Mouse (Mus musculus): ENCODE data around the gene Arf4. TPM values are rescaled to one million over a fixed set of nuclear protein-coding genes. Genes with fewer than 3 reads are reported as not detected.

Arf4 gene
- polyA plus RNA-seq (2012; fragmentation: generic; extraction: Trizol), result 128 TPM

GRCm38 (mm10) chr14:26637851-26638707 lies at the start of gene Arf4:
Gene Arf4 (plus strand): TSS chr14:26638074.
- TF ChIP-seq TCF3 (IDR thresholded peaks at IDR 0.05; ENCODE audit: insufficient read length, low read depth), result peak; percentile 13
- no peak for TF ChIP-seq E2F4 (IDR thresholded peaks at IDR 0.05; ENCODE audit: insufficient read depth)
- TF ChIP-seq CEBPB (IDR thresholded peaks at IDR 0.05; ENCODE audit: insufficient read depth, poor library complexity, severe bottlenecking), result no peak
- TF ChIP-seq POLR2AphosphoS2 (IDR thresholded peaks at IDR 0.05; ENCODE audit: insufficient read length, low read depth), result peak; percentile 94
- TF ChIP-seq MYOD1 (IDR thresholded peaks at IDR 0.05; ENCODE audit: control insufficient read depth in 1 of 3, insufficient read length in 2 of 3, low read depth in 2 of 3), result peak in 1 of 3 experiments; percentile 51
- TF ChIP-seq MAX (IDR thresholded peaks at IDR 0.05; ENCODE audit: low read depth), result no peak
- peak; percentile 78 for TF ChIP-seq POLR2A (IDR thresholded peaks at IDR 0.05; ENCODE audit: insufficient read length, low read depth)
- TF ChIP-seq REST (IDR thresholded peaks at IDR 0.05; ENCODE audit: insufficient read depth, insufficient read length), result no peak
- no peak for TF ChIP-seq USF1 (IDR thresholded peaks at IDR 0.05; ENCODE audit: low read depth)
- TF ChIP-seq SRF (IDR thresholded peaks at IDR 0.05; ENCODE audit: control insufficient read depth, insufficient read length, low read depth), result no peak
- no peak for TF ChIP-seq TCF12 (IDR thresholded peaks at IDR 0.05; ENCODE audit: insufficient read depth, poor library complexity, severe bottlenecking)
- TF ChIP-seq MYOG (IDR thresholded peaks at IDR 0.05; ENCODE audit: control insufficient read depth in 1 of 3, insufficient read depth in 1 of 3, insufficient read length in 2 of 3, low read depth in 2 of 3), result peak in 1 of 3 experiments; percentile 43
- peak within 1 kb of the TSS; percentile 41 for H3ac ChIP-seq (ENCODE audit: control insufficient read depth, insufficient read length)

GRCm38 (mm10) chr14:26591353-26591752 lies 46.5 kb upstream of the Arf4 start:
- TF ChIP-seq REST (IDR thresholded peaks at IDR 0.05; ENCODE audit: insufficient read depth, insufficient read length), result no peak
- no peak for TF ChIP-seq POLR2AphosphoS2 (IDR thresholded peaks at IDR 0.05; ENCODE audit: insufficient read length, low read depth)
- TF ChIP-seq TCF3 (IDR thresholded peaks at IDR 0.05; ENCODE audit: insufficient read length, low read depth), result no peak
- TF ChIP-seq TCF12 (IDR thresholded peaks at IDR 0.05; ENCODE audit: insufficient read depth, poor library complexity, severe bottlenecking), result no peak
- no peak for TF ChIP-seq MAX (IDR thresholded peaks at IDR 0.05; ENCODE audit: low read depth)
- no peak overlapping the region for H3K4me3 ChIP-seq
- no peaks in the 10 kb centered on the region for H3K27me3 ChIP-seq (ENCODE audit: control insufficient read depth, insufficient read depth, insufficient read length)
- H3K36me3 ChIP-seq (ENCODE audit: control insufficient read depth, insufficient read depth), result peaks cover 7% of the 10 kb centered on the region
- H3K79me2 ChIP-seq (ENCODE audit: control insufficient read depth, insufficient read depth), result peaks cover 11% of the 10 kb centered on the region
- H3ac ChIP-seq (ENCODE audit: control insufficient read depth, insufficient read length), result no peak overlapping the region
- no peak overlapping the region for H3K4me2 ChIP-seq (ENCODE audit: low read depth)

More at GRCm38 (mm10) chr14:26637851-26638707, at the start of gene Arf4:
- Histone ChIP-seq H3K36me3 (ENCODE audit: control insufficient read depth, insufficient read depth) (no peaks in the 10 kb centered on the region), H3K4me2 (ENCODE audit: low read depth) (peak within 1 kb of the TSS; percentile 95), H3K27me3 (ENCODE audit: control insufficient read depth, insufficient read depth, insufficient read length) (no peaks in the 10 kb centered on the region), H3K4me3 (peak within 1 kb of the TSS; percentile 100), H3K79me2 (ENCODE audit: control insufficient read depth, insufficient read depth) (peaks cover 51% of the 10 kb centered on the region)

GRCm38 (mm10) chr14:26593281-26593895 lies 44.5 kb upstream of the Arf4 start:
- H3K4me3 ChIP-seq, result no peak overlapping the region
- peaks cover 11% of the 10 kb centered on the region for H3K36me3 ChIP-seq (ENCODE audit: control insufficient read depth, insufficient read depth)
- H3K79me2 ChIP-seq (ENCODE audit: control insufficient read depth, insufficient read depth), result peaks cover 4% of the 10 kb centered on the region
- no peak for TF ChIP-seq REST (IDR thresholded peaks at IDR 0.05; ENCODE audit: insufficient read depth, insufficient read length)
- no peak for TF ChIP-seq MAX (IDR thresholded peaks at IDR 0.05; ENCODE audit: low read depth)
- no peak for TF ChIP-seq CEBPB (IDR thresholded peaks at IDR 0.05; ENCODE audit: insufficient read depth, poor library complexity, severe bottlenecking)
- TF ChIP-seq POLR2A (IDR thresholded peaks at IDR 0.05; ENCODE audit: insufficient read length, low read depth), result no peak
- TF ChIP-seq SRF (IDR thresholded peaks at IDR 0.05; ENCODE audit: control insufficient read depth, insufficient read length, low read depth), result no peak
- no peak for TF ChIP-seq MYOG (IDR thresholded peaks at IDR 0.05; ENCODE audit: control insufficient read depth in 1 of 3, insufficient read depth in 1 of 3, insufficient read length in 2 of 3, low read depth in 2 of 3)
- no peak for TF ChIP-seq POLR2AphosphoS2 (IDR thresholded peaks at IDR 0.05; ENCODE audit: insufficient read length, low read depth)
- no peak for TF ChIP-seq MYOD1 (IDR thresholded peaks at IDR 0.05; ENCODE audit: control insufficient read depth in 1 of 3, insufficient read length in 2 of 3, low read depth in 2 of 3)
- no peak for TF ChIP-seq TCF12 (IDR thresholded peaks at IDR 0.05; ENCODE audit: insufficient read depth, poor library complexity, severe bottlenecking)
- no peak for TF ChIP-seq E2F4 (IDR thresholded peaks at IDR 0.05; ENCODE audit: insufficient read depth)
- no peak for TF ChIP-seq USF1 (IDR thresholded peaks at IDR 0.05; ENCODE audit: low read depth)
- TF ChIP-seq TCF3 (IDR thresholded peaks at IDR 0.05; ENCODE audit: insufficient read length, low read depth), result no peak
- H3K27me3 ChIP-seq (ENCODE audit: control insufficient read depth, insufficient read depth, insufficient read length), result no peaks in the 10 kb centered on the region
- no peak overlapping the region for H3K4me2 ChIP-seq (ENCODE audit: low read depth)
- H3ac ChIP-seq (ENCODE audit: control insufficient read depth, insufficient read length), result no peak overlapping the region

- no peaks in the 10 kb centered on the region for H3K79me2 ChIP-seq (ENCODE audit: control insufficient read depth, insufficient read depth)
- H3K4me3 ChIP-seq, result no peak overlapping the region
- no peak overlapping the region for H3K4me2 ChIP-seq (ENCODE audit: low read depth)
- peaks cover 19% of the 10 kb centered on the region for H3K36me3 ChIP-seq (ENCODE audit: control insufficient read depth, insufficient read depth)
- no peak overlapping the region for H3ac ChIP-seq (ENCODE audit: control insufficient read depth, insufficient read length)
- H3K27me3 ChIP-seq (ENCODE audit: control insufficient read depth, insufficient read depth, insufficient read length), result no peaks in the 10 kb centered on the region
- TF ChIP-seq MAX (IDR thresholded peaks at IDR 0.05; ENCODE audit: low read depth) (no peak), MYOG (IDR thresholded peaks at IDR 0.05; ENCODE audit: control insufficient read depth in 1 of 3, insufficient read depth in 1 of 3, insufficient read length in 2 of 3, low read depth in 2 of 3) (no peak), REST (IDR thresholded peaks at IDR 0.05; ENCODE audit: insufficient read depth, insufficient read length) (no peak), E2F4 (IDR thresholded peaks at IDR 0.05; ENCODE audit: insufficient read depth) (no peak), TCF12 (IDR thresholded peaks at IDR 0.05; ENCODE audit: insufficient read depth, poor library complexity, severe bottlenecking) (no peak), USF1 (IDR thresholded peaks at IDR 0.05; ENCODE audit: low read depth) (no peak), TCF3 (IDR thresholded peaks at IDR 0.05; ENCODE audit: insufficient read length, low read depth) (no peak), CEBPB (IDR thresholded peaks at IDR 0.05; ENCODE audit: insufficient read depth, poor library complexity, severe bottlenecking) (no peak), POLR2A (IDR thresholded peaks at IDR 0.05; ENCODE audit: insufficient read length, low read depth) (no peak), POLR2AphosphoS2 (IDR thresholded peaks at IDR 0.05; ENCODE audit: insufficient read length, low read depth) (no peak)
Measured at GRCm38 (mm10) chr14:26595167-26595566, 42.7 kb upstream of the Arf4 start.

Data from myocyte (in vitro differentiated cells).